Mouse (Mus musculus) liver, adult 2 months (tissue): ENCODE measurements around the gene Eif2ak4. TPM values are rescaled to one million over a fixed set of nuclear protein-coding genes. Genes with fewer than 3 reads are reported as not detected.

Source experiments
- DNase-seq: peaks from one replicate; pipeline ENCODE4 v3.0.0-alpha.2; 2011; ENCODE audit warnings: low read depth, low spot score; ENCODE audit errors: extremely low read depth
- H3K27ac ChIP-seq: fragments of 200-500 bp; replicated peaks from 2 replicates; pipeline ENCODE4 v1.5.1; 2012; ENCODE audit warnings: low read depth, mild to moderate bottlenecking, control low read depth, inconsistent platforms, low read length; ENCODE audit not compliant: insufficient read depth
- H3K27me3 ChIP-seq: fragments of 200-500 bp; 2 replicates; pipeline ENCODE4 v1.6.1; 2012; ENCODE audit warnings: mild to moderate bottlenecking, moderate library complexity, low read length, inconsistent platforms; ENCODE audit not compliant: control insufficient read depth, insufficient read depth
- H3K36me3 ChIP-seq: fragments of 200-500 bp; 2 replicates; pipeline ENCODE4 v1.6.1; 2012; ENCODE audit warnings: low read length, inconsistent platforms; ENCODE audit not compliant: control insufficient read depth, insufficient read depth
- H3K4me1 ChIP-seq: fragments of 200-500 bp; 2 replicates; pipeline ENCODE4 v1.6.1; 2011; ENCODE audit warnings: low read length; ENCODE audit not compliant: control insufficient read depth, insufficient read depth
- H3K4me3 ChIP-seq: fragments of 200-500 bp; 2 replicates; pipeline ENCODE4 v1.5.1; 2011; ENCODE audit warnings: low read depth, mild to moderate bottlenecking, control low read depth, low read length, moderate library complexity; ENCODE audit not compliant: insufficient read depth
- H3K79me2 ChIP-seq: fragments of 200-500 bp; 2 replicates; pipeline ENCODE4 v1.6.1; 2012; ENCODE audit warnings: inconsistent platforms, mild to moderate bottlenecking, low read length, moderate library complexity; ENCODE audit not compliant: control insufficient read depth, insufficient read depth
- H3K9ac ChIP-seq: fragments of 200-500 bp; 2 replicates; pipeline ENCODE4 v1.6.1; 2012; ENCODE audit warnings: low read depth, mild to moderate bottlenecking, control low read depth, inconsistent platforms, low read length
- CTCF ChIP-seq: fragments of 200-500 bp; IDR thresholded peaks from 2 replicates; pipeline ENCODE4 v1.5.1; 2011; ENCODE audit warnings: low read depth, low read length, control low read depth
- POLR2A ChIP-seq: fragments of 200-500 bp; IDR thresholded peaks from 2 replicates; pipeline ENCODE4 v1.6.1; 2011; ENCODE audit warnings: low read length, control low read depth; ENCODE audit not compliant: insufficient read depth; ENCODE audit errors: extremely low read depth
- WGBS: fragments of 180-500 bp; shearing (Covaris S2); methylation state at CpG from one replicate; pipeline ENCODE4 v1.1.7; 2018; 5-methylcytosine and 5-hydroxymethylcytosine counted together
- polyA plus RNA-seq: library from polyadenylated mRNA; depleted of rRNA; stranded (reverse); fragments of >200 nt; gene quantifications from 2 replicates; pipeline ENCODE4 v1.2.3, GENCODE M21; 2012
- total RNA-seq: library from RNA; depleted of rRNA; stranded (reverse); fragments of >200 nt; gene quantifications from 2 replicates; pipeline ENCODE4 v1.2.3, GENCODE M21; 2014

The Eif2ak4 gene
- total and polyA plus RNA-seq, 2 experiments = 4.8 to 5.4 TPM

DNA sequence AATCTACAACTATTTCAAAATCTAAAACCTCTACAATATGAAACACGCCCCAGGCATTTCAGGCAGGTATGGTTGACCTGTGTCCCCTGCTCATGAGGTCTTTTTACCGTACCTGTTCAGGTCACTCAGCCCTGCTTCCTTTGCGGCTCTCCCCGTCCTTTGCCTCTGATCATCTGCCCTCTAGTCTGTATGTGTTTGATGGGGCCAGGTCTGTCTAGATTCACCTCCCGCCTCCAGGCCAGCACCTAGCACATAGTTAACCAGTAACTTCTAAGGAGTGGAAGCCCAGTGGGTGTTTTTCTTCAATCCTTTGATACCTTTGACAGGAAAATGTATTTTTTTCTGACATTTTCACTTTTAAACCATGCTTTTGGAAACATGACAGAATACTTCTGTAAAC, 11.3 kb downstream of the Eif2ak4 start:
- peak; percentile 10 for DNase-seq
- 17% methylated on average over 5 of the region's 5 CpGs for WGBS

DNA sequence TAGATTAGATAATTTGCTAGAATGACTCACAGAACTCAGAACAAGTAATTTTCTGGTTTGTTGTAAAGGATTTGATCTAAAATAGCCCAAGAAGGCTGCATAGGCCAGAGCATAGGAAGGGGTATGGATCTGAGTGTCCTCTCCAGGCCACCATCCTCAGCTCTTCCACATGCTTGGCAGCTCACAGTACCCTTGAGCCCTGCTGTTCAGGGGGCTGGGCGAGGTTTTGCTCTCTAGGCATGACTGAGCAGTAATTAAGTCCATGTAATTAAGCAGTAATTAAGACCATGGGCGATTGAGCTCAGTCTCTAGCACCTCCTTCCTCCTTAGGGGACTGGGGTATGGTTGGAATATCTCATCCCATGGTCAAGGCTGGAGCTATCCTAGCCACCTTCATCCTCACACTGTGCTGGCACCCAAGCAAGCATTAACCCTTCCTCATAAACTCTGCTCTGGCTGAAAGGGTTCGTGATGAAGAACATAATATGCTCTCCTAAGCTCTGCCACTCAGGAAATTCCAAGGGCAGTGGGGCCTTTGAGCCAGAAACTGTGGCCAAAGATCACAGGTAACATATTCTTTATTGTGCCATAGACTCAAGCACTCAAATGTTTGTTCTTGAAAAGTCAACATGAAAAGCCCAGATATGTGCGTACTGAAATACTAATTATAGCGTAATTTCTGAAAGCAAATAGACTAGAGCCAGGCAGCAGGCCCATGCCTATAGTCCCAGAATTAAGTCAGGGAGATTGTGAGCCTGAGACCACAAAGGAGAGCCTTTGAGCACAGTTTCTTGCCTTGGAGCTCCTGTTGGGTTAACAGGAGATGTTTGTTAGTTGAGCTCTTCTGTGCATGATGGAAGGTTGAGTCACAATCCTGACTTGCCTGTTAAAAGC, 13.7 kb downstream of the Eif2ak4 start:
- 54% methylated on average over 5 of the region's 5 CpGs for WGBS
- Histone ChIP-seq H3K4me1 (no peaks in the 10 kb centered on the region), H3K4me3 (no peak overlapping the region), H3K27me3 (no peaks in the 10 kb centered on the region), H3K79me2 (peaks cover 6% of the 10 kb centered on the region; the same call in 1 of the 2 replicates), H3K9ac (no peak overlapping the region), H3K36me3 (peaks cover 5% of the 10 kb centered on the region), H3K27ac (no peak overlapping the region)
- DNase-seq = no peak
- TF ChIP-seq CTCF (no peak), POLR2A (no peak)

More for the DNA sequence above, 11.3 kb downstream of the Eif2ak4 start:
- Histone ChIP-seq H3K36me3 (peaks cover 5% of the 10 kb centered on the region), H3K27ac (no peak overlapping the region), H3K27me3 (no peaks in the 10 kb centered on the region), H3K79me2 (peaks cover 15% of the 10 kb centered on the region; the same call in 1 of the 2 replicates), H3K9ac (no peak overlapping the region), H3K4me3 (no peak overlapping the region), H3K4me1 (no peaks in the 10 kb centered on the region)
- no peak for TF ChIP-seq POLR2A
- TF ChIP-seq CTCF = no peak

DNA sequence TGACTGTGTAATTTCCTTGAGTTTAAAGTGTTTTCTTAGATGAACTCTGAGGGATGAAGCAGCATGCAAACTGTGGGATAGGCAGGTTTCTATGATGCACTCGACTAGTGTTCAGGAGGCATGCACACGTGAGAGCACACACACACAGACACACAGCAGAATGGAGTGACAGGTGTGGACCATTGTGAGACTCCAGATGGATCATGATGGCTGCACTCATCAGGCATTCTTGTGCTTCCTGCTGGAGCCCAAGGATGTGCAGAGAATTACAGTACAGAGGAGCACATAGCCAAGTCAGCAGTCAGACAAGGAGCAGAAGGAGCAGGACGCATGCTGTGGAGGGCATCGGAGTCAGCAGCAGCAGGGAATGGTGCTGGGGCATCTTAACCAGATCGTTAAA, 15.9 kb downstream of the Eif2ak4 start:
- Histone ChIP-seq H3K4me3 (no peak overlapping the region), H3K27ac (no peak overlapping the region), H3K36me3 (peaks cover 5% of the 10 kb centered on the region), H3K27me3 (no peaks in the 10 kb centered on the region), H3K79me2 (no peaks in the 10 kb centered on the region), H3K9ac (no peak overlapping the region), H3K4me1 (no peaks in the 10 kb centered on the region)
- no peak for DNase-seq
- no peak for TF ChIP-seq POLR2A
- no peak for TF ChIP-seq CTCF
- 94% methylated on average over 5 of the region's 5 CpGs for WGBS

GRCm38 (mm10) chr2:118405568-118405967, 17.1 kb downstream of the Eif2ak4 start:
- H3K27me3 ChIP-seq = no peaks in the 10 kb centered on the region
- peak; percentile 31 for DNase-seq
- H3K27ac ChIP-seq = no peak overlapping the region
- peaks cover 2% of the 10 kb centered on the region for H3K36me3 ChIP-seq
- H3K4me3 ChIP-seq = no peak overlapping the region
- no peaks in the 10 kb centered on the region for H3K4me1 ChIP-seq
- H3K9ac ChIP-seq = no peak overlapping the region
- no peaks in the 10 kb centered on the region for H3K79me2 ChIP-seq
- TF ChIP-seq POLR2A (no peak), CTCF (no peak)
- WGBS = 28% methylated on average over 4 of the region's 4 CpGs

- peaks cover 7% of the 10 kb centered on the region for H3K36me3 ChIP-seq
- no peak overlapping the region for H3K9ac ChIP-seq
- no peaks in the 10 kb centered on the region for H3K4me1 ChIP-seq
- no peak overlapping the region for H3K4me3 ChIP-seq
- H3K27me3 ChIP-seq = no peaks in the 10 kb centered on the region
- no peak for DNase-seq
- no peaks in the 10 kb centered on the region for H3K79me2 ChIP-seq
- TF ChIP-seq CTCF (no peak), POLR2A (no peak)
- 76% methylated on average over 2 of the region's 2 CpGs for WGBS
- H3K27ac ChIP-seq = no peak overlapping the region
These were observed 18.4 kb downstream of the Eif2ak4 start for GRCm38 (mm10) chr2:118406811-118407210.
